Mouse (Mus musculus): ENCODE data around the gene Bdh1. TPM values are rescaled to one million over a fixed set of nuclear protein-coding genes. Genes with fewer than 3 reads are reported as not detected.

The Bdh1 gene
- polyA plus RNA-seq, 1 experiment: 140 TPM

DNA sequence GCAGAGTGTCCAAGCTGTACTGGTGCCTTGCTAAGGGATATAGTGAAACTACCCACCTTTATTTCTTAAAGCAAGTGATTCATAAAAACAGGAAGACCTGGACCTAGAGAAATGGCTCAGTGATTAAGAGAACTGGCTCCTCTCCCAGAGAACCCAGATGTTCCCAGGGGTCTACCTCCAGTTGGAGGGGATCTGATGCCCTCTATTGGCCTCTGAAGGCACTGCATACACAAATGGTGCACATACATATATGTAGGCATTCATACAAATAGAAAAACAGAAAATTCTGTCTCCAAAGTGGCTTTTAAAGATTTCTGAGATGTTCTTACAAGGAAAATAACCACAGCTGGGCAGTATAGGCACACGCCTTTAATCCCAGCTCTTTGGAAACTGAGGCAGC is 18.0 kb downstream of the Bdh1 start:
- TF ChIP-seq POLR2A (IDR thresholded peaks at IDR 0.05; ENCODE audit: extremely low read depth, insufficient read depth, low read length) (no peak), CTCF (IDR thresholded peaks at IDR 0.05; ENCODE audit: extremely low read depth, insufficient read depth, low read length) (no peak)
- Histone ChIP-seq H3K4me1 (ENCODE audit: control insufficient read depth, insufficient read depth, low read length) (no peaks in the 10 kb centered on the region; the same call in 1 of the 2 replicates), H3K27ac (ENCODE audit: insufficient read depth, low read length) (no peak overlapping the region), H3K4me3 (ENCODE audit: insufficient read depth, low read length) (no peak overlapping the region)

DNA sequence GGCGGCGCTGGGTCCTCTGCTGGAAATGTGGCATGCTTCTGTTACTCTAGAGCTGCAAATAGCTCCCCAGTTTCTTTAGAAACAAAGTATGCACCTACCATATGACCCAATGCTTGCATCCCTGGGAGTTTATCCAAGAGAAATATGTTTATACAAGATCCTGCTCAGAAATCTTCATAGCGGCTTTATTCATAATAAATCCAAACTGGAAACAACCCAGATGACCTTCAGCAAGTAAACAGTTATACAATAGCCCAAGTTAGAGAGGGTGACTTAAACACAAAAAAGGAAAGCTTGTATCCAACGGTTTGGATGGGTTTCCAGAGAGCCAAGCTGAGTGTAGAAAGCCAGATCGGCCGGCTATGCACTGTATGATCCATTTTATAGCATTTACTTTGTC is 22.4 kb downstream of the Bdh1 start:
- H3K4me3 ChIP-seq (ENCODE audit: insufficient read depth, low read length): no peak overlapping the region
- H3K4me1 ChIP-seq (ENCODE audit: control insufficient read depth, insufficient read depth, low read length): peaks cover 5% of the 10 kb centered on the region; the same call in 1 of the 2 replicates
- TF ChIP-seq POLR2A (IDR thresholded peaks at IDR 0.05; ENCODE audit: extremely low read depth, insufficient read depth, low read length) (no peak), CTCF (IDR thresholded peaks at IDR 0.05; ENCODE audit: extremely low read depth, insufficient read depth, low read length) (no peak)
- H3K27ac ChIP-seq (ENCODE audit: insufficient read depth, low read length): no peak overlapping the region

DNA sequence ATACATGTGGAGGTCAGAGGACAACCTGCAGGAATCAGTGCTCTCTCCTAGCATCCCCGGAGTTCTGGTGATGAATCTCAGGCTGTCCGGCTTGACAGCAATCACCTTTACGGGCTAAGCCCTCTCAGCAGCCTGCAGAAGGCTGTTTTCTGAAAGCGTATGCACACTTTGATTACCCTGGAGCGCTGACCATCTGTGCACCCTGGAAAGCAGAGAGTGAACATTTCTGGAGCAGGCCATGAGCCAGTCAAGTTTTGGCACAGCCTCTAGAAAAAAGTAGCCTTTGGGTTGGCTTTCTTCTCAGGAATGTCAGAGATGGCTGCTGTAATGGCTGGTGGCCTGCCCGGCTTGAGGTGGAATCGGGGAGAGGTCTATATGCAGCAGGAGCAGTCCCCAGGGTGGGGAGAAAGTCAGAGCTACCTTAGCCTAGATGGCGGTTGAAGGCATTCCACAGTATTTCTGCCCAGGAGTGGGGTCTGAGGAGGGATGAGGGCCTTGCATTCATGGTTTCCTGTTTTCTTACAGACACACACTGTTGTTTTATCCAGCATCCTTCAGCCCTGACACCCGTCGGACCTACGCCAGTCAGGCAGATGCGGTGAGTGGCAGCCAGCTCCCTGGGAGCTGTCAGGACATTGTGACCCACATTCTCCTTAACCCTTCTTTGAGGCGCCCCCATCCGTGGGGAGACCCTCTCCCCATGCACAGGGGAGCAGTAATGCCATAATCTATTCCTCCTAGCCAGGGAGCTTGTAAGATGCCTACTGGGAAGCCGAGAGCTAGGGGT is 24.2 kb downstream of the Bdh1 start:
- peaks cover 5% of the 10 kb centered on the region; the same call in 1 of the 2 replicates for H3K4me1 ChIP-seq (ENCODE audit: control insufficient read depth, insufficient read depth, low read length)
- no peak for TF ChIP-seq CTCF (IDR thresholded peaks at IDR 0.05; ENCODE audit: extremely low read depth, insufficient read depth, low read length)
- H3K27ac ChIP-seq (ENCODE audit: insufficient read depth, low read length): no peak overlapping the region
- no peak overlapping the region for H3K4me3 ChIP-seq (ENCODE audit: insufficient read depth, low read length)

DNA sequence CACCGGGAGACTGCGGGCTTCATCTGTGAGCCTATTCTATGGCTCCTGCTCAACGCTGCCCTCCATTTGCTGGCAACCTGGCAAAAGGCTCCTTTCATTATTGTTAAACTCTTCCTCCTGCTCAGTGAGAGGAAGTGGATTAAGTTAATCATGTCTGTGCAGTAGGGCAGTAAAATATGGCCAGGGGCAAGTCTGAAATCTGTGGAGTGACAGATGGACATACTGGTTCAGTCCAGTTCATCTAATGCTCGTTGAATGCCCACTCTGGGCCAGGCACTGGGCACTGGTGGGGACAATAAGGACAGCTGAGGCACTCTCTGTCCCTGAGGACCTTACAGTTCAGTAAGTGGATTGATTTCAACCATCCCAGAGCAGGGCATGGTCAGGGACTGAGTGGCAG is 27.9 kb downstream of the Bdh1 start:
- TF ChIP-seq POLR2A (IDR thresholded peaks at IDR 0.05; ENCODE audit: extremely low read depth, insufficient read depth, low read length) (no peak), CTCF (IDR thresholded peaks at IDR 0.05; ENCODE audit: extremely low read depth, insufficient read depth, low read length) (no peak)
- no peak overlapping the region for H3K27ac ChIP-seq (ENCODE audit: insufficient read depth, low read length)
- no peak overlapping the region for H3K4me3 ChIP-seq (ENCODE audit: insufficient read depth, low read length)
- H3K4me1 ChIP-seq (ENCODE audit: control insufficient read depth, insufficient read depth, low read length): peaks cover 5% of the 10 kb centered on the region; the same call in 1 of the 2 replicates

DNA sequence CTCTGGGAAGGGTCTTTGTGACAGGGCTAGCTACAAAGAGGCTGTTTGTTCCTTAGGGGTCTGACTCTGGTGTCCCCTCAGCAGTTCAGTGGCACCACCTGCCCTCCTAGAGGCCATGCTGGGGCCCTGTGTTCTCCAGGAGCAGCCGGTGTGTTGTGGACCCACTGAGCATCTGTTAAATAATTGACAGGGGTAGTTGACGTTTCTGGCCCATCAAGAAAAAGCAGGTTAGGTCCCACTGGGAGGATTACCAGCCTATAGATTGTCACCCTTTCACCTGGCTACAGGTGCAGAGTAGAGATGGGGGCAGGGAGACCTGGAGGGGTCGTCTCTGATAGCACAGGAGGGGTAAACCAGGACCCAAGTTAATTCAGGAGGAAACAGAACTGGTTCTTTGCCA is 29.2 kb downstream of the Bdh1 start:
- Histone ChIP-seq H3K27ac (ENCODE audit: insufficient read depth, low read length) (no peak overlapping the region), H3K4me3 (ENCODE audit: insufficient read depth, low read length) (no peak overlapping the region), H3K4me1 (ENCODE audit: control insufficient read depth, insufficient read depth, low read length) (peaks cover 5% of the 10 kb centered on the region; the same call in 1 of the 2 replicates)
- no peak for TF ChIP-seq CTCF (IDR thresholded peaks at IDR 0.05; ENCODE audit: extremely low read depth, insufficient read depth, low read length)
- no peak for TF ChIP-seq POLR2A (IDR thresholded peaks at IDR 0.05; ENCODE audit: extremely low read depth, insufficient read depth, low read length)

DNA sequence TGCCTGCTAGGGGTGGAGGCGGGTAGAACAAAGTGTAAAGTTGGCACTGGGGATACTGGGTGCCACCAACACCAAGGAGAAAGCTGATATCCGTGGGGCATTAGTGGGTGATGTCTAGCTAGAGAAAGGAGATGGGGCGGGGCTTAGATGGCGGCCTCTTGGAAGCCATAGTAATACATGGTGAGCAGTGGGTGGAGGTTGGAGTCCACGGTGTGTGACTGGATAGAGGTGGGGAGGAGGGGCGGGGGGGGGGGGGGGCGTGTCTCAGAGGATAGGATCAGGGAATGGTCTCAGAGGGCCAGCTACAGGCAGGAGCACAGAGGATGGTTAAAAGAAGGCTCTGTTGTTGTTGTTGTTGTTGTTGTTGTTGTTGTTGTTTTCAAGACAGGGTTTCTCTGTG is 30.4 kb downstream of the Bdh1 start:
- Histone ChIP-seq H3K27ac (ENCODE audit: insufficient read depth, low read length) (no peak overlapping the region), H3K4me3 (ENCODE audit: insufficient read depth, low read length) (no peak overlapping the region), H3K4me1 (ENCODE audit: control insufficient read depth, insufficient read depth, low read length) (peaks cover 4% of the 10 kb centered on the region; the same call in 1 of the 2 replicates)
- TF ChIP-seq POLR2A (IDR thresholded peaks at IDR 0.05; ENCODE audit: extremely low read depth, insufficient read depth, low read length) (no peak), CTCF (IDR thresholded peaks at IDR 0.05; ENCODE audit: extremely low read depth, insufficient read depth, low read length) (no peak)

DNA sequence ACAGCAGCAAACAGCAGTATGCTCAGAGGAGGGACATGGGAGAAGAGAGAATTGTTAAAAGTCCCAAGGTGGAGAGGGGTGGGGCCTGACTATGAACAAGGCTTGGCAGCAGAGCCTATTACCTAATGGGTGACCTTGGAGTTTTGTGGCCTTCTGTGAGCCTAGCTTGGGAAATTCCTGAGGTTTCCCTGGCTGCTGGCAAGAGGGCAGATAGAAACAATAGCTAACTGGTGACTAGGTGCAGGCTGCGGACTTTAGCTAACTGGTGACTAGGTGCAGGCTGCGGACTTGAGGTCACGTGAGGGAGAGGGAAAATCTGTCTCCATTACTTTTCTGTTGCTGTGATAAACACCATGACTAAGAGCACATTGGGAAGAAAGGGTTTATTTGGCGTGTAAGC is 31.9 kb downstream of the Bdh1 start:
- peaks cover 2% of the 10 kb centered on the region; the same call in 1 of the 2 replicates for H3K4me1 ChIP-seq (ENCODE audit: control insufficient read depth, insufficient read depth, low read length)
- H3K27ac ChIP-seq (ENCODE audit: insufficient read depth, low read length): no peak overlapping the region
- TF ChIP-seq POLR2A (IDR thresholded peaks at IDR 0.05; ENCODE audit: extremely low read depth, insufficient read depth, low read length): no peak
- no peak for TF ChIP-seq CTCF (IDR thresholded peaks at IDR 0.05; ENCODE audit: extremely low read depth, insufficient read depth, low read length)

DNA sequence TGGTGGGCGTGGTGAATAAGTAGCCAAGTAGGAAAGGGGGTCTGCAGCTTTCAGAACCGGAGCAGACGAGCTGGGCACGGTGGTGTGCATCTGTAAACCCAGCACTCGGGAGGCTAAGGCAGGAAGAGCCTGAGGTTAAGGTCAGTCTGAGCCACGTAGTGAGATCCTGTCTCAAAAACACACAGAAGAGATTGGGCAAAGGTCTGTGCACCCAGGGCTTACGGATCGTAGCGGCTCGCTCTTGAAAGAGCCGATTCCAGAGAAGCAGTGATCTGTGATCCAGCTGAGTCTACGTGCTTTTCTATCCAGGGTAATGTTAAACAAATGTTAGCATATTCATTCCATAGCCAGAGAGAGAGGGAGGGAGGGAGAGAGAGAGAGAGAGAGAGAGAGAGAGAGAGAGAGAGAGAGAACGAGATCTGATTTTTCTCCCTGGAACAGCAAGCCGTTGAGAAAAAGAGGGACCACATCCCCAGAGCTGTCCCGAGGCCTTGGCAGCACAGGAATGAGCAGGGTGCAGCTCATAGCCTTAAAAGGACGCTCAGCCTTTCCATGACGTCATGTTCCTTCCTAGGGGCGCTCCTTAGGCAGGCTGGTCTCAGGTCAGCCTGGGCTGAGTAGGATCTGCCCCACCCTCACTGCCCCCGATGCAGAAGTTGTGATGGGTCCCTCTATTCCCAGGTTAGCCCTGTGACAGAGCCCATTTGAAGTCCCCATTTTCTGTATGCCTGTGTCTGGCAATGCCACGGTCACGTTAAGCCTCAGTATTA is 33.4 kb downstream of the Bdh1 start:
- no peak overlapping the region for H3K4me3 ChIP-seq (ENCODE audit: insufficient read depth, low read length)
- H3K27ac ChIP-seq (ENCODE audit: insufficient read depth, low read length): peak overlapping the region; percentile 11; the same call in 1 of the 2 replicates
- peaks cover 2% of the 10 kb centered on the region; the same call in 1 of the 2 replicates for H3K4me1 ChIP-seq (ENCODE audit: control insufficient read depth, insufficient read depth, low read length)
- TF ChIP-seq POLR2A (IDR thresholded peaks at IDR 0.05; ENCODE audit: extremely low read depth, insufficient read depth, low read length) (no peak), CTCF (IDR thresholded peaks at IDR 0.05; ENCODE audit: extremely low read depth, insufficient read depth, low read length) (no peak)

More for the DNA sequence above, 31.9 kb downstream of the Bdh1 start:
- no peak overlapping the region for H3K4me3 ChIP-seq (ENCODE audit: insufficient read depth, low read length)

DNA sequence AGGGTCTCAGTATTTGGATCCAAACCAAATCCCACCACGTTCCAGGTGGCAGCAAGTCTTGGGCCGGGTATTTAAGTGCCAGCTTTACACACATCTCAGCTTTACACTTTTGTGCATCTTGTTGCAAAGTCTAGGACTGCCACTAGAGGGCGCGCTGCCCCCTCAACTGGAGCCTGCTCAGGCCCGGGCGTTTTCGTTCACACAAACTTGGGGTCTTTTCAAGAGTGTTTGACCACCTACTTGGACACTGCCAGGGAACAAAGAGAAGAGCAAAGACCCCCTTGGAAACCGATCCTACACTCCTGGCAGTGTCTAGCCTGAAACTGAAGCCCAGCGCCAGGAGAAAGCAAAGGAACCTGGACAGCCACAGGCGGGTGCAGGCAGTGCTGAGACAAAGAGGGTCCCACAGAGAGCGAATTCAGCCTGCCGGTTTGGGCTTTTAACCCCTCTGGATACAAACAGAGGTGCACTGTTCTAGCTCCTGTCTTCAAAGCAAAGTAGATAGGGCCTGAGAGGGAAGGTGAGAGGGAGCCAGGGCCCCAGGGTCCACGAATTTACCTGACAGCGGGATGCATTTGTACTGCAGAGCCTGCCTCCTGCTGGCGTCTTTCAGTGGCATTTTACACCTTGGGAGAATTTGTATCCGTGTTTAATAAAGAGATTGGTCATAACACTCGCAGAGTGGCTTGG is 36.3 kb downstream of the Bdh1 start:
- H3K4me1 ChIP-seq (ENCODE audit: control insufficient read depth, insufficient read depth, low read length): peaks cover 4% of the 10 kb centered on the region
- H3K27ac ChIP-seq (ENCODE audit: insufficient read depth, low read length): no peak overlapping the region
- no peak overlapping the region for H3K4me3 ChIP-seq (ENCODE audit: insufficient read depth, low read length)
- TF ChIP-seq POLR2A (IDR thresholded peaks at IDR 0.05; ENCODE audit: extremely low read depth, insufficient read depth, low read length): no peak
- peak; percentile 85 for TF ChIP-seq CTCF (IDR thresholded peaks at IDR 0.05; ENCODE audit: extremely low read depth, insufficient read depth, low read length)

Measured in cortical plate, adult 2 months (tissue).